Mouse (Mus musculus): ENCODE measurements at regions not wholly inside any gene's neighbourhood (a gene's known extent, or its start where the extent isn't known, plus 50 kb on each side); places are given as distances from the start of the nearest gene placed in this dataset.
"Not testable (repeated sequence)": the region's sequence is repeated elsewhere in the genome, so short reads cannot be mapped to it uniquely, and the experiment has no call there.

- no peak for DNase-seq (ENCODE audit: low read depth)
Measured at GRCm38 (mm10) chr6:140229295-140229694, 188.0 kb upstream of the Plcz1 start.

- no peak for DNase-seq (ENCODE audit: low read depth)
Measured at GRCm38 (mm10) chr6:140228741-140229140, 187.5 kb upstream of the Plcz1 start.

- no peak for DNase-seq (ENCODE audit: low read depth)
Measured at GRCm38 (mm10) chr6:140222534-140223324, 181.5 kb upstream of the Plcz1 start.

GRCm38 (mm10) chr6:140221653-140222272 lies 180.5 kb upstream of the Plcz1 start:
- DNase-seq (ENCODE audit: low read depth) = no peak

- no peak for DNase-seq (ENCODE audit: low read depth)
Measured at GRCm38 (mm10) chr6:140218789-140219188, 177.5 kb upstream of the Plcz1 start.

GRCm38 (mm10) chr6:140212403-140212802 lies 171.1 kb upstream of the Plcz1 start:
- DNase-seq (ENCODE audit: low read depth) = no peak

- DNase-seq (ENCODE audit: low read depth) = no peak
Measured at GRCm38 (mm10) chr6:140210141-140210540, 168.9 kb upstream of the Plcz1 start.

- no peak for DNase-seq (ENCODE audit: low read depth)
Measured at GRCm38 (mm10) chr6:140209083-140209482, 167.8 kb upstream of the Plcz1 start.

- no peak for DNase-seq (ENCODE audit: low read depth)
Measured at GRCm38 (mm10) chr6:140208375-140208774, 167.1 kb upstream of the Plcz1 start.

GRCm38 (mm10) chr6:140206676-140207075 lies 165.4 kb upstream of the Plcz1 start:
- DNase-seq (ENCODE audit: low read depth) = not testable (repeated sequence)

GRCm38 (mm10) chr6:140201356-140201755 lies 160.1 kb upstream of the Plcz1 start:
- DNase-seq (ENCODE audit: low read depth) = no peak

GRCm38 (mm10) chr6:140200322-140200721 lies 159.1 kb upstream of the Plcz1 start:
- DNase-seq (ENCODE audit: low read depth) = no peak

- no peak for DNase-seq (ENCODE audit: low read depth)
Measured at GRCm38 (mm10) chr6:140198036-140198435, 156.8 kb upstream of the Plcz1 start.

GRCm38 (mm10) chr6:140197113-140197675 lies 155.9 kb upstream of the Plcz1 start:
- no peak for DNase-seq (ENCODE audit: low read depth)

GRCm38 (mm10) chr6:140194276-140194675 lies 153.0 kb upstream of the Plcz1 start:
- DNase-seq (ENCODE audit: low read depth) = no peak

GRCm38 (mm10) chr6:140193084-140193939 lies 152.1 kb upstream of the Plcz1 start:
- no peak for DNase-seq (ENCODE audit: low read depth)

GRCm38 (mm10) chr6:140192526-140192925 lies 151.3 kb upstream of the Plcz1 start:
- no peak for DNase-seq (ENCODE audit: low read depth)

GRCm38 (mm10) chr6:140191341-140191740 lies 150.1 kb upstream of the Plcz1 start:
- DNase-seq (ENCODE audit: low read depth) = no peak

- DNase-seq (ENCODE audit: low read depth) = no peak
Measured at GRCm38 (mm10) chr6:140189601-140190000, 148.3 kb upstream of the Plcz1 start.

- DNase-seq (ENCODE audit: low read depth) = no peak
Measured at GRCm38 (mm10) chr6:140187733-140188132, 146.5 kb upstream of the Plcz1 start.

GRCm38 (mm10) chr6:140187106-140187505 lies 145.8 kb upstream of the Plcz1 start:
- no peak for DNase-seq (ENCODE audit: low read depth)

- no peak for DNase-seq (ENCODE audit: low read depth)
Measured at GRCm38 (mm10) chr6:140179999-140180398, 138.7 kb upstream of the Plcz1 start.

Measured in 416B (cell line).